Mouse (Mus musculus) stomach, postnatal 0 days (tissue): ENCODE measurements around the gene Csrnp2. TPM values are rescaled to one million over a fixed set of nuclear protein-coding genes. Genes with fewer than 3 reads are reported as not detected.

Source experiments
- ATAC-seq: fragments of 200-750 bp; cut with Nextera tagmentation; 2 replicates; pipeline ENCODE4 v1.8.0; 2017; ENCODE audit not compliant: low FRiP score, low TSS enrichment
- DNase-seq: peaks from one replicate; pipeline ENCODE4 v3.0.0-alpha.2; 2016; ENCODE audit warnings: low spot score
- H3K27ac ChIP-seq: fragments of 300-500 bp; sonication (generic); replicated peaks from 2 replicates; pipeline ENCODE4 v1.5.1; 2014; ENCODE audit warnings: mild to moderate bottlenecking, control low read depth
- H3K27me3 ChIP-seq: fragments of 300-500 bp; sonication (generic); 2 replicates; pipeline ENCODE4 v1.6.1; 2014; ENCODE audit warnings: low read length; ENCODE audit not compliant: control insufficient read depth, insufficient read depth
- H3K36me3 ChIP-seq: fragments of 300-500 bp; sonication (generic); 2 replicates; pipeline ENCODE4 v1.6.1; 2014; ENCODE audit warnings: low read length, mixed read lengths; ENCODE audit not compliant: control insufficient read depth, insufficient read depth
- H3K4me1 ChIP-seq: fragments of 300-500 bp; sonication (generic); replicated peaks from 2 replicates; pipeline ENCODE4 v1.6.1; 2014; ENCODE audit warnings: antibody characterized with exemption; ENCODE audit not compliant: control insufficient read depth, insufficient read depth
- H3K4me2 ChIP-seq: fragments of 300-500 bp; sonication (generic); replicated peaks from 2 replicates; pipeline ENCODE4 v1.6.1; 2014; ENCODE audit warnings: low read depth, mild to moderate bottlenecking, control low read depth, moderate library complexity
- H3K4me3 ChIP-seq: fragments of 300-500 bp; sonication (generic); 2 replicates; pipeline ENCODE4 v1.5.1; 2014; ENCODE audit warnings: low read depth, low read length, control low read depth
- H3K9ac ChIP-seq: fragments of 300-500 bp; sonication (generic); 2 replicates; pipeline ENCODE4 v1.6.1; 2014; ENCODE audit warnings: mild to moderate bottlenecking, low read length, control low read depth, mixed read lengths
- H3K9me3 ChIP-seq: fragments of 300-500 bp; sonication (generic); 2 replicates; pipeline ENCODE4 v1.6.1; 2016; ENCODE audit warnings: low read length; ENCODE audit not compliant: control insufficient read depth
- CTCF ChIP-seq: IDR thresholded peaks from 2 replicates; pipeline ENCODE4 v1.5.1; 2016; ENCODE audit warnings: antibody characterized with exemption, low read depth, mild to moderate bottlenecking, moderate library complexity
- EP300 ChIP-seq: optimal IDR thresholded peaks from 2 replicates; pipeline ENCODE3; 2016; ENCODE audit warnings: antibody characterized with exemption
- WGBS: fragments of 180-500 bp; shearing (Covaris S2); extraction: QIAGEN DNeasy Blood & Tissue Kit; methylation state at CpG from one replicate; pipeline ENCODE4 v1.1.7; 2014; 5-methylcytosine and 5-hydroxymethylcytosine counted together
- polyA plus RNA-seq: library from polyadenylated mRNA; unstranded; fragments of >200 nt; fragmentation: Nextera tagmentation; extraction: Ambion mirVana; gene quantifications from 2 replicates; pipeline ENCODE4 v1.2.1, GENCODE M21; 2015

Csrnp2 gene
- polyA plus RNA-seq, 1 experiment from 2014 or later = 2.8 TPM

DNA sequence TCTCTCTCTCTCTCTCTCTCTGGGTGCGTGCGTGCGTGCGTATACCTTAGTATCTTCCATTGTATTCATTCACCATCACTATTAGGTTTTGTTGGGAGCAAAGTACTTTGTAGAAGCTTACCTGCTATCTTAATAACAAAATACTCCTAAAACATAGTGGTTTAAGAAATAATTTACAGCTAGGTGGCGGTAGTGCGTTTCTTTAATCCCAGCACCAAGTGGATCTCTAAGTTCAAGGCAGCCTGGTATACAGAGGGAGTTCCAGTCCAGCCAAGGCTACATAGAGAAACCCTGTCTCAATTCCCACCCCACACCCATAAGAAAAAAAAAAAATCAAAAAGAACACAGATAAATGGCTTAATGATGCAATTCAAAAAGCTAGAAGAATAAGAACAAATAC lies 42.6 kb upstream of the Csrnp2 start:
- H3K27me3 ChIP-seq = no peaks in the 10 kb centered on the region
- H3K9ac ChIP-seq = no peak overlapping the region
- TF ChIP-seq CTCF (peak; percentile 74), EP300 (no peak)
- H3K27ac ChIP-seq = no peak overlapping the region
- ATAC-seq (no peak), DNase-seq (no peak)
- H3K4me3 ChIP-seq = no peak overlapping the region
- H3K9me3 ChIP-seq = no peaks in the 10 kb centered on the region
- 89% methylated on average over 6 of the region's 6 CpGs for WGBS
- no peaks in the 10 kb centered on the region for H3K4me1 ChIP-seq
- H3K4me2 ChIP-seq = no peak overlapping the region
- H3K36me3 ChIP-seq = peaks cover 3% of the 10 kb centered on the region; the same call in 1 of the 2 replicates

DNA sequence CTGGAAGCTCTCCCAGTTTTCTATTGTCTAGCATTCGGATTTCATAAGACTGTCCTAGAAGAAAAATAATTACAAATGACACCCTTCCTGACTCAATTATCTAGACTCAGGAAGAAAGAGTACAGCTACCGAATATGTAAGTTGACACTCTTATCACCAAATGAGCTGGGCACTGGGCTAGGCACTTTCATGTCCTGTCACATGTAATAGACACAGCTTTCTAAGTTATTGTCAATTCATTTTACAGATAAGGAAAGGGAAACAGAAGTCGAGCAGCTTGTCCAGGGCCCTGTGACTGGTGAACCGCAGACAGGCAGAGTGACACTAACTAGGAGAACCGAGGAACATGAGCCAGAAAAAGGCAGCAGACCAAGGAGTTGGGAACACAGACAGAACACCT lies 32.6 kb upstream of the Csrnp2 start:
- ATAC-seq = no peak
- no peak overlapping the region for H3K27ac ChIP-seq
- H3K9me3 ChIP-seq = no peaks in the 10 kb centered on the region
- no peak for DNase-seq
- no peaks in the 10 kb centered on the region for H3K36me3 ChIP-seq
- H3K4me1 ChIP-seq = no peaks in the 10 kb centered on the region
- WGBS = 56% methylated on average over 5 of the region's 5 CpGs
- no peak overlapping the region for H3K4me2 ChIP-seq
- H3K9ac ChIP-seq = no peak overlapping the region
- no peaks in the 10 kb centered on the region for H3K27me3 ChIP-seq
- no peak overlapping the region for H3K4me3 ChIP-seq
- TF ChIP-seq CTCF = no peak
- no peak for TF ChIP-seq EP300

DNA sequence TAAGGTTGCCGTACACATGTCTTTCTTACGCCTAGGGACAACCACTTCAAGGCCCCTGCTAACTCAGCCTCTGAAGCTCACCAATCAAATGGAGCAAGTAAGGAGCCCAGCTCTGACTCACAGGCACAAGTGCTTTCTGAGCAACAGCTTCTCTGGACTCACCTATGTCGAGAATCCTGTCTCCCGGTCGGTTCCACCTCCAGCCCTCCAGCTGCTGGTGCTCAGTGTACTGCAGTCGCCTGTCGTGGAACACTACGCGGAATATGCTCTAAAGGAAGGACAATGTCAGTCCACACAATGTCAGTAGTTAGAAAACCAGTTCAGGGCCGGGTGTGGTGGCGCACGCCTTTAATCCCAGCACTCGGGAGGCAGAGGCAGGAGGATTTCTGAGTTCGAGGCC lies 30.1 kb upstream of the Csrnp2 start:
- ATAC-seq = no peak
- no peak for TF ChIP-seq EP300
- TF ChIP-seq CTCF = no peak

DNA sequence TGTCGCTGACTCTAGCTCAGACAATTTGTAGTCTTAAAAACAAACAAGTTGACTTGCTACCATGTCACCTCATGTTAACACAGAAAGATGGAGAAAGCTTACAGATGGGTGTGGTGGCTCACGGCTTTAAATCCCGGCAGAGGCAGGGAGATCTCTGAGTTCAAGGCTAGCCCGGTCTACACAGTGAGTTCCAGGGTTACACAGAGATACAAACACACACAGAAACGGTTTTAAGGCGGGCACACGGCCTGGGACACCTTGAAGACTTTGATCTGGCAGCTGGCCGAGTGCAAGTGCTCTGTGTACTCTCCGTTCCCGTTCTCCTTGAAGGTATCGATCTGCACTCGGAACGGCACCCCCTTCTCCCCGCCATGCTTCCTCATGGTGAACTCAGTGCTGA lies 25.0 kb upstream of the Csrnp2 start:
- Histone ChIP-seq H3K27me3 (no peaks in the 10 kb centered on the region), H3K36me3 (peaks cover 5% of the 10 kb centered on the region; the same call in 1 of the 2 replicates), H3K27ac (no peak overlapping the region), H3K9me3 (no peaks in the 10 kb centered on the region), H3K4me2 (no peak overlapping the region), H3K4me1 (no peaks in the 10 kb centered on the region), H3K4me3 (no peak overlapping the region), H3K9ac (no peak overlapping the region)
- TF ChIP-seq CTCF (no peak), EP300 (no peak)
- WGBS = 85% methylated on average over 14 of the region's 14 CpGs
- DNase-seq (no peak), ATAC-seq (no peak)

More for the DNA sequence above, 30.1 kb upstream of the Csrnp2 start:
- Histone ChIP-seq H3K4me2 (no peak overlapping the region), H3K9ac (no peak overlapping the region), H3K4me1 (no peaks in the 10 kb centered on the region), H3K27ac (no peak overlapping the region), H3K27me3 (no peaks in the 10 kb centered on the region), H3K36me3 (peaks cover 5% of the 10 kb centered on the region; the same call in 1 of the 2 replicates), H3K4me3 (no peak overlapping the region), H3K9me3 (no peaks in the 10 kb centered on the region)
- DNase-seq = no peak
- 94% methylated on average over 14 of the region's 14 CpGs for WGBS

DNA sequence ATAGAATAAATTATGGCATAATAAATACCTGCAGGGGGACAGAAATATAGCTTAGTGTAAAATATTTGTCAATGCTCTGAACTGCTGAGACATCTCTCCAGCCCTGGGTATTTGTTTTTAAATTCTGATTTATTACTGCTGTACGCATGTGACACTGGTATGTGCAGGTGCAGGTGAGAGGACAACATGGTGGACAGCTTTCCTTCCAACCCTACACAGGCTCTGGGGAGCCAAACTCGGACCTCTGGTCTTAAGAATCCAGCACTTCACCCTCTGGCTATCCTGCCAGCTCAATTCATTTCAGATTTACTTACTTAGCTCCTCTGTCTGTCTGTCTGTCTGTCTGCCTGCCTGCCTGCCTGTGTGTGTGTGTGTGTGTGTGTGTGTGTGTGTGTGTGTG lies 19.8 kb upstream of the Csrnp2 start:
- Histone ChIP-seq H3K36me3 (peaks cover 21% of the 10 kb centered on the region), H3K27ac (no peak overlapping the region), H3K4me1 (no peaks in the 10 kb centered on the region), H3K4me2 (no peak overlapping the region), H3K9ac (no peak overlapping the region), H3K4me3 (no peak overlapping the region), H3K9me3 (no peaks in the 10 kb centered on the region), H3K27me3 (no peaks in the 10 kb centered on the region)
- DNase-seq = no peak
- no peak for ATAC-seq
- TF ChIP-seq CTCF = no peak
- TF ChIP-seq EP300 = no peak
- WGBS = 85% methylated on average over 2 of the region's 2 CpGs

DNA sequence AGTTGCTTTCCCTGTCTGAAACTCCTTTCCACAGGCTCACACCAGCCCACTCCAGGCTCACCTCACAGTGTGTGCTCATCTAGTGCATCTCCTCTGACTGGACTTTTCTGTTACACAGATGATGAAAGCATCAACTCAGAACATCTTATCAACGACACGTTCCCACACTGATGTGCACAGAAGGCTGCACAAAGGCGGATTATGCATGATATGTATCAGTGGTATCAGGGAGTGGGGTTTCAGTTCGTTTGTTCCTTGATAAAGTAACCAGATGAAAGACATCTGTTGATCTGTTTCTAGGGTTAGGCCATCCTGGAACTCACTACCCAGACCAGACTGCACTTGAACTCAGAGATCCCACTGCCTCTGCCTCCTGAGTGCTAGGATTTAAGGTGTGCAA lies 18.1 kb upstream of the Csrnp2 start:
- DNase-seq (no peak), ATAC-seq (no peak)
- peaks cover 21% of the 10 kb centered on the region for H3K36me3 ChIP-seq
- H3K4me2 ChIP-seq = no peak overlapping the region
- no peaks in the 10 kb centered on the region for H3K4me1 ChIP-seq
- no peaks in the 10 kb centered on the region for H3K9me3 ChIP-seq
- WGBS = 83% methylated on average over 4 of the region's 4 CpGs
- TF ChIP-seq EP300 (no peak), CTCF (no peak)
- no peak overlapping the region for H3K9ac ChIP-seq
- H3K4me3 ChIP-seq = no peak overlapping the region
- H3K27me3 ChIP-seq = no peaks in the 10 kb centered on the region
- no peak overlapping the region for H3K27ac ChIP-seq
